Mouse (Mus musculus) adrenal gland (tissue): ENCODE measurements around the gene Pik3cb.

Experiments used
- intact Hi-C: fragments of 180-260 bp; cut with DNase I; formaldehyde crosslinking; loops from one replicate; pipeline ENCODE4 v1.15.1; 2025
- long read RNA-seq, 2 experiments: library from polyadenylated mRNA; unstranded; transcript quantifications; one replicate each; pipeline ENCODE4 v2.0.0; 2020; ENCODE audit warnings: borderline replicate concordance in 1 of 2; ENCODE audit not compliant: insufficient replicate concordance in 1 of 2

The Pik3cb gene
- long read RNA-seq, experiment 1, partial matches to known transcripts: 2 of 2 reads
- long read RNA-seq, experiment 1, other reads (novel, unspliced or antisense): 0 of 2 reads
- long read RNA-seq, experiment 2, partial matches to known transcripts: 6 of 7 reads
- long read RNA-seq, experiment 2, other reads (novel, unspliced or antisense): 1 of 7 reads

DNA sequence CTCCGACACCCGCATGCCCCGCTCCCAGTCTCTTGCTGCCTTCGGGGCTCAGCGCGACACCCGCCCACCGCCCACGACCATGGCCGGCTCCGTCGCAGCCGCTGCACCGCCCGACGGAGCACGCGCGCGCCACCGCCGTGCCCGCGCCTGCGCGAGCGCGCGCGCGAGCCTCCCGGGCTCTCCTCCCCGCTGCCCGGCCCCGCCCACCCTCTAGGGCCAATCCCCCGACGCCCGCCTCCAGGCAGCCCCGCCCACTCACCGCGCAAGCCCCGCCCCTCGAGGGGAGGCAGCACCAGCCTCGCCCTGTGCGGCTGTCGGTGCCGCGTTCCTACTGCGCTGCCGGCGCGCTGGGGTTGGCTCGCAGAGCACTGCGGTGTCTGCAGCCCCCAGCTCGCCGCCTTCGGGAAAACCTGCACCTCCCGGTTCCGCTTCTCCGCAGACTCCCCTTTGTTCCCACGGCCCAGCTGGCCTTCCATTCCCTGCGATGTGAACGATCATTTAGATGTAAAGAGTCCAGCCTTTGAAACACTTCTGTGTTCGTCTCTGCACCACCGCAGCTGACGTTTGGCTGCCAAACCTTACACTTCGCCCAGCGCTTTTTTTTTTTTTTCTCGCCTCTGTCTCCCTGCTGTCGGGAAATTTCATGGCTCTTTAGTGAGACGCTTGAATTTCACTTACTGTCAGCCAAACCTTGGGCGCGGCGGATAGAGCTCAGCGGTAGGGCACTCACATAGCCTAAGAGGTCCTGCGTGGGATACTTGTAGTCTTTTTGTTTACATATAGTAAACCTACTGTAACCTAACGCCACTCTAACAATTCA is at the start of gene Pik3cb:
Pik3cb (minus strand) TSS at position 559 of the 820 bp plus-strand sequence.
- intact Hi-C loops: no loop called here

DNA sequence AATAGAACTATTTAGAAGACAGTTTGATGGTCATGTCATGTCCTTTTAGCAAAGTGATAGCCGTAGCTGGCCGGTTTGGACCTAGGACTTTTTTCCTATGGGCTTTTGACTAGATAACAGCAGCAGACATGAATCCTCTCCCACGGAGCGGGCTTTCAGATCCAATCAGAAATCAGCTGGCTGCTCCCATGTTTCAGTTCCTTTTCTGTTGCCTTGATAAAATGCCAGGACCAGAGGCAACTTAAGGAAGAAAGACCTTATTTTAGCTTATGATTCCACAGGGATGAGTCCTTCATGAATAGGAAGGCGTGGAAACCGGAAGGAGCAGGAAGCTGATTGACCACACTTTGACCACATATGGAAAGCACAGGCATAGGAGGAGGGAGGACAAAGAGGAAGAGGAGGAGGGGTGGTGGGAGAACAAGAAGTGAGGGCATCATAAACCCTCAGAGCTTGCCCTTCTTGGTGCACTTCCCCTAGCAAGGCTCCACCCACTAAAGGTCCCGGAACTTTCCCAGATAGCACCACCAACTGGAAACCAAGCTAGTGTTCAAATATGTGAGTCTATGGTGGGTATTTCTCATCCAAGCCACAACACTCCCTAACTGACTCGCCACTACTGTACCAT is 42.7 kb upstream of the Pik3cb start:
- intact Hi-C loops: no loop called here

- intact Hi-C loops: no loop called here
Observed at GRCm38 (mm10) chr9:99182121-99182520, 41.7 kb upstream of the Pik3cb start.

DNA sequence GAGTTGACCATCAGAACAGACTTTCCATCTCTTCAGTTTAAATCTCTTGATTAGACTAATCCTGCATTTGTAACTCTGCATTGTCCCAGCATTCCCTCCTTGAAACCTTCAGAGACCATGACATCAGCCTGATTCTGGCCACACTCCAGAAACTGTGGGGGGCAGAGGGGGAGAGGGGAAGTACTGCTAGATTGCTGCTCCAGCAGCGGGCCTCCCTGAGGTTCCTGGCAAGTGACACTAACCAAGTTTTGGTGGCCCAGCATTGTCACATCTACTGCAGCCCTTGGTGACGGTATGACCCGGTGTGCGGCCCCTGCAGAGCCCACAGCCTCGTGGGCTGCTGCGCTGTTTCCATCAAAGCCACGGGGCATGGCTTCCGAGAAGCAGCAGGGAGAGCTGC is 39.9 kb upstream of the Pik3cb start:
- intact Hi-C loops: no loop called here

DNA sequence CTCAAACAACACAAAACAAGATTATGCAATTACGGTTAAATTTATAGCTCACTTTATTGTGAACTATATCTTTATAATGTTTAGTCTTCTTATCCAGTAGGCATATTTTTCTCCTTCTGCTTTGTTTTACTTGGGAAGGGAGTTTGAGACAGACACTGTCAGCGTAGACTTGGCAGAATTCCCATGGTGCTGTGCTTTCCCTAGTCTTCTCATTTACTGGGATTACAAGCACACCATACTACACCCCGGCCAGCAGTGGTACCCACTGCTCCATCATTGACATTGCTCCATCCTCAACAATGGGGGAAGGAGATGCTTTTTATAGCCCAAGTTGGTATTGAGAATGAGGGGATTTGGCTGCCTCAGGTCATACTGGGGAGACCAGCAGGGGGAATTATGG is 38.3 kb upstream of the Pik3cb start:
- intact Hi-C loops: no loop called here

GRCm38 (mm10) chr9:99175774-99176173 is 35.4 kb upstream of the Pik3cb start:
- intact Hi-C loops: no loop called here

DNA sequence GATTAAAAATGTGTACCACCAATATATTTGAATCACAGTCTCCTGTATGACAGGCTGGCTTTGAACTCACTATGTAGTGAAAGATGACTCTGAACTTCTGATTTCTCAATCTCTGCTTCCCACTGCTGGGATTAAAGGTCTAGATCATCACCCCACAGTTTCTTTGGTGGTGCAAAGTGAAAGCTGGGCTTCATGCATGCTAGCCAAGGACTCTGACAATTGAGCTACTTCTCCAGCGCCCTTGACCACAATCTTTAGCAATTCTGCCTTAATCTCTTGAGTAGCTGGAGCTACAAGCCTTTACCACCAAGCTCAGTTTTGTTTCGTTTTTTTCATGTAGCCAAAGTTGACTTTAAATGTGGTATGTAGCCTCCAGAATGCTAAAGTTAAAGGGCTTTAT is 32.4 kb upstream of the Pik3cb start:
- intact Hi-C loops: no loop called here

GRCm38 (mm10) chr9:99171186-99171585 is 30.8 kb upstream of the Pik3cb start:
- intact Hi-C loops: no loop called here

- intact Hi-C loops: no loop called here
Observed at GRCm38 (mm10) chr9:99169029-99169428, 28.6 kb upstream of the Pik3cb start.

- intact Hi-C loops: no loop called here
Observed at GRCm38 (mm10) chr9:99166946-99167345, 26.5 kb upstream of the Pik3cb start.

DNA sequence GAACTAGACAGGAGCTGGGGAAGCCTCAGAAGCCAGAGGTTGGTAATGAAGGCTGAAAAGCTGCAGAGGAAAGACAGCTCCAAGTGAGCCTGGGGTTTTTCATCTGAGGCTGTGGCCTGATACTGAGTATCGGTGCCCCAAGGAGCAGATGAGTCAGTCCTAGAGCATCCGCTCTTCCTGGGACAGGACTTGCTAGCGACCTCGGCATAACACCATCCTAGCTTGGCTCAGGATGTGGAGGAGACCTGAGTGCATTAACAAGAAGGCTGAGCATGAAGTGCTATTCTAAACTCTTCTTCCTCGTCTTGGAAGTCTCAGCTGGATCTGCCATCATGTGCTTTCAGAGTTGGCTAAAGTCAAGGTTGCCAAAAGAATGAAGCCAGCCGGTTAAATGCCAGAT is 25.5 kb upstream of the Pik3cb start:
- intact Hi-C loops: no loop called here

- intact Hi-C loops: no loop called here
Observed at GRCm38 (mm10) chr9:99164664-99165226, 24.3 kb upstream of the Pik3cb start.

DNA sequence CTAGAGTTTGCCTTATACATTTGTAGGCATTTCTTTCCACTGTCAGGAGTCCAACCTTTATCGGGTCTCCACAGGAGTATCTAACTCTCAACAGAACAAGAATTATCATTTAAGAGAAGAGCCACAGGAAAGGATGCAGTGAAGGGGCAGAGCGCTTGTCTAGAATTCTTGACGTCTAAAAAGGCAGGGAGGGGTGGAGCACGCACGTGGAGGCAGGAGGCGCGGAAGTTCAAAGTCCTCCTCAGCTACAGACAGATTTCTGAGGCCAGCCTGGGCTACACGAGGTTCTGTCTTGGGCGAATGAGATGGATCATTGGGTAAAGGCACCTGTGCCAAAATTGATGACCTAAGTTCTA is 23.7 kb upstream of the Pik3cb start:
- intact Hi-C loops: no loop called here

DNA sequence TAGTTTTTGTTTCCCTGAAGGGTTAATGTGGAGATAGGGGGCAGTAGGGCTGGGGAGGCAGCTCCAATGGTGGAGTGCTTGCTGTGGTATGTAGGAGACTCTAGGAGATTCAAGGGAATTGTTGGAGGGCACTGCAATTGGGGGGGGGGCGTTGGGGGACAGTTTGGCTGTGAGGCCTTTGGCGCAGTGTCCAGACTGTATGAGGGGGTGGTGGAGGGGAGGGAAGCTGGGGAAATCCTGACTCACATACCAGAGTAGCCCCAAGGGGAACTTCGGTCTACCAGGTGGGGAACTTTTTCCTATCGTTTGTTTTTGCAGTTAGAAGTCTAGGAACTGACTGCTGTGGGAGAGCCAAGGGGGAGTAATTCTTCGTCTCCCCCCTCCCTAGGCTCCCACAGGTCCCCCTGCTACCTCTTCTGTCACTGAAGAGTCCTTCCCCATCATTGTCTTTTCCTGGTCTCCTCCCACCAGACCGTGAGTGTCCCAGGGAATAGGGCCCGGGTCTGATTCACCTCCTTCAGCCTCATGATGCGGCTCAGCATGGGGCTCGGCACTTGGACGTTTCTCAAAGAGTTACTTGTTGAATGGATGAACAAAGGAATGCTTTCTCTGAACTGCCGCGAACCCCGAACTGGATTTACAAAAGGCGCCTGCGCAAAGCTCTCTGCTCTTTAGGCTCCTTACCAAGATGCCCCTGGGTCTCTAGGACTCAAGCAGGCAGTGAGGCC is 23.2 kb upstream of the Pik3cb start:
- intact Hi-C loops: no loop called here

- intact Hi-C loops: no loop called here
Observed at GRCm38 (mm10) chr9:99162839-99163238, 22.4 kb upstream of the Pik3cb start.

GRCm38 (mm10) chr9:99160780-99161179 is 20.4 kb upstream of the Pik3cb start:
- intact Hi-C loops: no loop called here

DNA sequence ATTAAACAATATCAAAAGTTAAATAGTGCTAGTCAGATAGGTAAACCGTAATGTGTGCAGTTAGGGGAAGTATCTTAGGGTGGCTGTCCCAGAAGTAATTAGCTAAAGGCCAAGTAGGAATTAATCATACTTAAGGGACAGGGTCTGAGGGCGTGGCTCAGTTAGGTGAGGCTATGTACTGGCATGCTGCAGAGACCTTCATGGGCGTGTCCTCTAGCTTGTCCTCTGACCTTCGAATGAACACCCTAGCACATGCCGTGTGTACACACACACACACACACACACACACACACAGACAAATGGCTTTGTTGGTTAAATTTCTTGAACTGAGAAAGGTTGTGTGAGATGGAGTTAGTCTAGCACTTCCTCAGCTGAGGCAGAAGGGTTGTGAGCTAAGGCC is 19.5 kb upstream of the Pik3cb start:
- intact Hi-C loops: no loop called here

GRCm38 (mm10) chr9:99158708-99159107 is 18.3 kb upstream of the Pik3cb start:
- intact Hi-C loops: no loop called here

- intact Hi-C loops: no loop called here
Observed at GRCm38 (mm10) chr9:99158203-99158632, 17.8 kb upstream of the Pik3cb start.

- intact Hi-C loops: no loop called here
Observed at GRCm38 (mm10) chr9:99153655-99154054, 13.2 kb upstream of the Pik3cb start.

- intact Hi-C loops: no loop called here
Observed at GRCm38 (mm10) chr9:99152699-99153490, 12.5 kb upstream of the Pik3cb start.
